Mouse (Mus musculus) CH12.LX (cell line): ENCODE data around the gene Adpgk. TPM values are rescaled to one million over a fixed set of nuclear protein-coding genes. Genes with fewer than 3 reads are reported as not detected.

Experiments used
- DNase-seq: peaks from one replicate; pipeline ENCODE4 v3.0.0-alpha.2; 2013; ENCODE audit errors: extremely low read depth
- H3K27ac ChIP-seq: 2 replicates; pipeline ENCODE4 v1.5.1; 2012; ENCODE audit warnings: low read depth, mild to moderate bottlenecking, control low read depth, moderate library complexity; ENCODE audit not compliant: insufficient read depth
- H3K27me3 ChIP-seq: replicated peaks from 2 replicates; pipeline ENCODE3; 2012; ENCODE audit warnings: inconsistent platforms
- H3K36me3 ChIP-seq, 2 experiments: replicated peaks in 1 of 2; 2 replicates each; pipeline versions ENCODE3 to v1.6.1; 2012; ENCODE audit warnings: inconsistent platforms in 1 of 2, low read length in 1 of 2, mild to moderate bottlenecking in 1 of 2, mixed read lengths in 1 of 2, moderate library complexity in 1 of 2; ENCODE audit not compliant: control insufficient read depth in 1 of 2, insufficient read depth in 1 of 2
- H3K4me1 ChIP-seq, 2 experiments: 2 replicates each; pipeline ENCODE4 v1.6.1; 2012; ENCODE audit warnings: inconsistent platforms in 1 of 2, moderate library complexity in 1 of 2; ENCODE audit not compliant: insufficient read depth in 2 of 2, control insufficient read depth in 1 of 2
- H3K4me2 ChIP-seq: 2 replicates; pipeline ENCODE4 v1.6.1; 2012; ENCODE audit warnings: low read depth, mild to moderate bottlenecking, control low read depth; ENCODE audit not compliant: poor library complexity, insufficient read depth, severe bottlenecking
- H3K4me3 ChIP-seq, 3 experiments: fragments of 150-350 bp in 1 of 3; sonication (generic) in 1 of 3; replicated peaks in 1 of 3; 2 replicates each; pipeline versions ENCODE3 to v1.5.1; 2011 to 2012; ENCODE audit warnings: low read depth in 2 of 3, low read length in 2 of 3, mild to moderate bottlenecking in 2 of 3, moderate library complexity in 2 of 3, control low read depth in 1 of 3, improper control_type of control experiment in 1 of 3, inconsistent platforms in 1 of 3, mixed read lengths in 1 of 3; ENCODE audit not compliant: poor library complexity in 1 of 3
- H3K79me2 ChIP-seq: replicated peaks from 2 replicates; pipeline ENCODE4 v1.6.1; 2012; ENCODE audit warnings: mild to moderate bottlenecking, moderate library complexity; ENCODE audit not compliant: control insufficient read depth, poor library complexity, insufficient read depth, severe bottlenecking; ENCODE audit errors: extremely low read depth
- H3K9ac ChIP-seq: 2 replicates; pipeline ENCODE4 v1.6.1; 2012; ENCODE audit warnings: low read depth, mild to moderate bottlenecking, control low read depth, moderate library complexity; ENCODE audit not compliant: insufficient read depth
- H3K9me3 ChIP-seq: replicated peaks from 2 replicates; pipeline ENCODE3; 2012; ENCODE audit warnings: low read length, inconsistent platforms, mixed read lengths
- BHLHE40 ChIP-seq: IDR thresholded peaks from 2 replicates; pipeline ENCODE4 v1.6.1; 2011; ENCODE audit warnings: mild to moderate bottlenecking, low read depth, low read length, improper control_type of control experiment
- CHD1 ChIP-seq: IDR thresholded peaks from 2 replicates; pipeline ENCODE4 v1.6.1; 2012; ENCODE audit warnings: low read depth, low read length, improper control_type of control experiment, inconsistent platforms
- CHD2 ChIP-seq: IDR thresholded peaks from 2 replicates; pipeline ENCODE4 v1.6.1; 2011; ENCODE audit warnings: low read length, improper control_type of control experiment
- CTCF ChIP-seq, 2 experiments: IDR thresholded peaks in 1 of 2; conservative IDR thresholded peaks in 1 of 2; 2 replicates each; pipeline ENCODE4 v1.5.1; 2011 to 2012; ENCODE audit warnings: low read depth in 2 of 2, low read length in 2 of 2, improper control_type of control experiment in 1 of 2, inconsistent platforms in 1 of 2, mild to moderate bottlenecking in 1 of 2, moderate library complexity in 1 of 2
- E2F4 ChIP-seq: IDR thresholded peaks from 2 replicates; pipeline ENCODE4 v1.6.1; 2011; ENCODE audit warnings: low read depth, low read length, improper control_type of control experiment; ENCODE audit not compliant: insufficient replicate concordance
- ELF1 ChIP-seq: IDR thresholded peaks from 2 replicates; pipeline ENCODE4 v1.6.1; 2014; ENCODE audit warnings: low read depth, mild to moderate bottlenecking, inconsistent platforms, low read length, improper control_type of control experiment
- ETS1 ChIP-seq: conservative IDR thresholded peaks from 2 replicates; pipeline ENCODE4 v1.6.1; 2012; ENCODE audit warnings: low read depth, mild to moderate bottlenecking, inconsistent platforms, low read length, improper control_type of control experiment, moderate library complexity
- GABPA ChIP-seq: IDR thresholded peaks from 2 replicates; pipeline ENCODE4 v1.6.1; 2012; ENCODE audit warnings: low read depth, low read length, improper control_type of control experiment, inconsistent platforms; ENCODE audit not compliant: insufficient replicate concordance
- HCFC1 ChIP-seq: IDR thresholded peaks from 2 replicates; pipeline ENCODE4 v1.6.1; 2012; ENCODE audit warnings: low read depth, mild to moderate bottlenecking, inconsistent platforms, low read length, improper control_type of control experiment
- JUN ChIP-seq: IDR thresholded peaks from 2 replicates; pipeline ENCODE4 v1.6.1; 2011; ENCODE audit warnings: low read depth, mild to moderate bottlenecking, low read length, improper control_type of control experiment, moderate library complexity; ENCODE audit not compliant: insufficient read depth
- JUND ChIP-seq: conservative IDR thresholded peaks from 2 replicates; pipeline ENCODE4 v1.6.1; 2011; ENCODE audit warnings: low read depth, low read length, improper control_type of control experiment
- KAT2A ChIP-seq: IDR thresholded peaks from 2 replicates; pipeline ENCODE4 v1.6.1; 2012; ENCODE audit warnings: low read length, improper control_type of control experiment, inconsistent platforms; ENCODE audit not compliant: insufficient replicate concordance
- MAFK ChIP-seq: IDR thresholded peaks from 2 replicates; pipeline ENCODE4 v1.6.1; 2011; ENCODE audit warnings: low read length, improper control_type of control experiment; ENCODE audit not compliant: insufficient replicate concordance
- MAX ChIP-seq: IDR thresholded peaks from 2 replicates; pipeline ENCODE4 v1.6.1; 2011; ENCODE audit warnings: low read length, improper control_type of control experiment
- MAZ ChIP-seq: IDR thresholded peaks from 2 replicates; pipeline ENCODE4 v1.6.1; 2012; ENCODE audit warnings: low read depth, mild to moderate bottlenecking, inconsistent platforms, low read length, improper control_type of control experiment, moderate library complexity
- MEF2A ChIP-seq: IDR thresholded peaks from 2 replicates; pipeline ENCODE4 v1.6.1; 2014; ENCODE audit warnings: low read depth, mild to moderate bottlenecking, inconsistent platforms, low read length, improper control_type of control experiment, borderline replicate concordance
- MXI1 ChIP-seq: IDR thresholded peaks from 2 replicates; pipeline ENCODE4 v1.6.1; 2011; ENCODE audit warnings: mild to moderate bottlenecking, low read depth, low read length, improper control_type of control experiment
- MYC ChIP-seq: IDR thresholded peaks from 2 replicates; pipeline ENCODE4 v1.6.1; 2011; ENCODE audit warnings: low read depth, mild to moderate bottlenecking, improper control_type of control experiment, low read length
- NELFE ChIP-seq: IDR thresholded peaks from 2 replicates; pipeline ENCODE4 v1.6.1; 2011; ENCODE audit warnings: low read depth, low read length, improper control_type of control experiment
- NRF1 ChIP-seq: IDR thresholded peaks from 2 replicates; pipeline ENCODE4 v1.6.1; 2014; ENCODE audit warnings: low read depth, mild to moderate bottlenecking, inconsistent platforms, low read length, improper control_type of control experiment, moderate library complexity
- PAX5 ChIP-seq: IDR thresholded peaks from 2 replicates; pipeline ENCODE4 v1.6.1; 2012; ENCODE audit warnings: low read length, inconsistent platforms, mixed read lengths
- POLR2A ChIP-seq: IDR thresholded peaks from 2 replicates; pipeline ENCODE4 v1.6.1; 2011; ENCODE audit warnings: low read depth, mild to moderate bottlenecking, improper control_type of control experiment, low read length
- POLR2AphosphoS2 ChIP-seq: IDR thresholded peaks from 2 replicates; pipeline ENCODE4 v1.6.1; 2011; ENCODE audit warnings: low read depth, low read length, improper control_type of control experiment
- RAD21 ChIP-seq: IDR thresholded peaks from 2 replicates; pipeline ENCODE4 v1.6.1; 2011; ENCODE audit warnings: low read depth, mild to moderate bottlenecking, low read length, improper control_type of control experiment, moderate library complexity
- RCOR1 ChIP-seq: conservative IDR thresholded peaks from 2 replicates; pipeline ENCODE4 v1.6.1; 2012; ENCODE audit warnings: low read depth, mild to moderate bottlenecking, inconsistent platforms, low read length, improper control_type of control experiment
- TBP ChIP-seq: conservative IDR thresholded peaks from 2 replicates; pipeline ENCODE4 v1.6.1; 2011; ENCODE audit warnings: low read depth, low read length, improper control_type of control experiment
- TCF12 ChIP-seq: IDR thresholded peaks from 2 replicates; pipeline ENCODE4 v1.6.1; 2014; ENCODE audit warnings: low read depth, mild to moderate bottlenecking, inconsistent platforms, low read length, improper control_type of control experiment
- USF1 ChIP-seq: IDR thresholded peaks from 2 replicates; pipeline ENCODE4 v1.6.1; 2014; ENCODE audit warnings: low read depth, mild to moderate bottlenecking, inconsistent platforms, low read length, improper control_type of control experiment
- USF2 ChIP-seq: conservative IDR thresholded peaks from 2 replicates; pipeline ENCODE4 v1.6.1; 2011; ENCODE audit warnings: low read depth, low read length, improper control_type of control experiment
- ZC3H11A ChIP-seq: IDR thresholded peaks from 2 replicates; pipeline ENCODE4 v1.6.1; 2012; ENCODE audit warnings: low read depth, mild to moderate bottlenecking, inconsistent platforms, low read length, improper control_type of control experiment
- ZKSCAN1 ChIP-seq: IDR thresholded peaks from 2 replicates; pipeline ENCODE4 v1.6.1; 2012; ENCODE audit warnings: low read depth, inconsistent platforms, low read length, improper control_type of control experiment, borderline replicate concordance
- ZNF384 ChIP-seq: IDR thresholded peaks from 2 replicates; pipeline ENCODE4 v1.6.1; 2012; ENCODE audit warnings: low read depth, low read length, improper control_type of control experiment, inconsistent platforms
- dilution Hi-C: fragments of 300-500 bp; cut with MboI; formaldehyde crosslinking; loops from 2 replicates; pipeline ENCODE4 v1.14.3; 2020; ENCODE audit warnings: low sequenced_read_pairs; ENCODE audit not compliant: extremely low pct_unique_long_range_greater_than_20kb, extremely low pct_ligation_motif_present
- in situ Hi-C: fragments of 300-500 bp; cut with MboI; formaldehyde crosslinking; loops from 3 replicates; pipeline ENCODE4 v1.14.3; 2019; ENCODE audit warnings: low sequenced_read_pairs, low pct_ligation_motif_present, low pct_unique_long_range_greater_than_20kb, mixed read lengths
- polyA plus RNA-seq: library from polyadenylated mRNA; unstranded; fragments of >175 nt; gene quantifications from 2 replicates; pipeline ENCODE4 v1.2.1, GENCODE M21; 2012; ENCODE audit warnings: low read depth; ENCODE audit not compliant: insufficient read length
- total RNA-seq, 2 experiments: library from RNA; depleted of rRNA; stranded (reverse); fragments of 300-350 nt in 1 of 2; fragments of >200 nt in 1 of 2; gene quantifications; 2 replicates each; pipeline ENCODE4 v1.2.3; 2012 to 2014

Adpgk gene
- total and polyA plus RNA-seq, 3 experiments: 45.2 to 57.4 (median 48.4) TPM

DNA sequence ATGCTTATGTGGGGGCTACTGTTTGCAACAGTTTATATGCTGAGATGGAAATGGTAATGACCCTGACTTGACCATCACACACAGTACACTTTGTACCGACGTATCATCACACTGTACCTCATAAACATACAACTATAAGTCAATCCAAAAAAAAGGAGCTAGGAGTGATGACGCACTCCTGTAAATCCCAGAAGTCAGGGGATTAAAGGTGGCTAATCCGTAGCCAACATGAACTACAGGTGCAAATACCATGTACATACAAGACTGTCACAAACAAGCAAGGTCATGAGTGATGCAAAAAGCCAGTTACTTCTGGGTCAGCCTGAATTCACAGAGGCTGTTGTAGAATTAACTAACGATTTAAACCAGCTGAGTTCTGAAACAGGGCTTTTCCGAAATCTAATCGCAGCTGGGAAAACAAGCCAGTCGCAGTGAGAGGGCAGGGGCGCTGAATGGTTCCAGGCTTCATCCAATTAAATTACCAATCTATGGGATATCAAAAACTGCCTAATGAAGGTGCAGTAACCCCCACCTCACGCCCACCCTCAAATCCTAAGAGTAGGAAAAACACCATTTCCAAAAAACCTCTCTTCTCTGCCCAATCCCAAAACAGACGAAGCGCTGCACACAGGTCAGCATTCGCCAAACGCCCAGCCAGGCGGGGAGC lies 61.4 kb downstream of the Adpgk start:
- Histone ChIP-seq H3K79me2 (no peaks in the 10 kb centered on the region), H3K4me3 (peak overlapping the region; percentile 60 to 63 (median 60)), H3K27ac (no peak overlapping the region), H3K27me3 (no peaks in the 10 kb centered on the region), H3K4me2 (peak overlapping the region; percentile 88), H3K36me3 (no peaks in the 10 kb centered on the region), H3K9ac (peak overlapping the region; percentile 77), H3K4me1 (peaks cover 0 to 4% of the 10 kb centered on the region in 2 experiments; a peak in 1 of 4 replicates), H3K9me3 (no peaks in the 10 kb centered on the region)
- in situ Hi-C loops (loop anchor here (5.0 kb wide), 1 partner anchor 120 kb away; no protein-coding TSS in a partner anchor), dilution Hi-C loops (no loop called here)
- DNase-seq: no peak
- TF ChIP-seq MXI1 (no peak), E2F4 (no peak), ZKSCAN1 (no peak)

DNA sequence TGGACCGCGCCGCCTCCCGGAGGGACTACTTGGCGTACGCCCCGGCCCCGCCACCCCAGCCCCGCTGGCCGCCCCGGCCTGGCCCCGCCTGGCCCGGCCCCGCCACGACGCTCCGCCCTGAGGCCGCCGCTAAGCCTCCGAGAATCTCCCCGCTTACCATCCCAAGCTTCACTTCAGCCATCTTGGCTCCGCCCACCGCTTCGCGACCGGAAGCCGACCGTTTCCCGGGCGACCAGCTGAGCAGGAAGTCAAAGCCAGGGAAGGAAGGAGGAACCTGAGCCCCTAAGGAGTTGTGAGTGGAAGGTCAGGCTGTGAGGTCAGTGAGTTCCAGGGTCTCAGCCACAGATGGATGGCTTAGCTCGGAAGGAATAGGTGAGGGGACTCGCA lies 61.9 kb downstream of the Adpgk start, which contains the start of gene Bbs4:
Gene Bbs4 (minus strand): TSS at position 256 of the 387 bp plus-strand sequence.
- Histone ChIP-seq H3K4me2 (peak within 1 kb of the TSS; percentile 88), H3K36me3 (no peaks in the 10 kb centered on the region), H3K9ac (peak within 1 kb of the TSS; percentile 77), H3K4me1 (peaks cover 0 to 4% of the 10 kb centered on the region in 2 experiments; a peak in 1 of 4 replicates), H3K27ac (no peak within 1 kb of the TSS), H3K27me3 (no peaks in the 10 kb centered on the region), H3K79me2 (no peaks in the 10 kb centered on the region), H3K4me3 (peak within 1 kb of the TSS; percentile 60 to 81 (median 63)), H3K9me3 (no peaks in the 10 kb centered on the region)
- dilution Hi-C loops (no loop called here), in situ Hi-C loops (loop anchor here (5.0 kb wide), 1 partner anchor 119 kb away; no protein-coding TSS in a partner anchor)
- peak; percentile 89 for DNase-seq
- no peak for TF ChIP-seq ZC3H11A
- no peak for TF ChIP-seq MAFK
- TF ChIP-seq CTCF (conservative IDR thresholded peaks at IDR 0.05 in 1 of 2, IDR thresholded peaks at IDR 0.05 in 1 of 2; ENCODE audit: low read depth in 2 of 2, low read length in 2 of 2): no peak
- TF ChIP-seq POLR2A: peak; percentile 91
- TF ChIP-seq RAD21: no peak
- TF ChIP-seq JUND: no peak
- TF ChIP-seq TCF12: peak; percentile 90
- TF ChIP-seq MYC: no peak
- TF ChIP-seq NELFE: peak; percentile 66
- no peak for TF ChIP-seq JUN
- TF ChIP-seq USF2: no peak
- no peak for TF ChIP-seq PAX5
- TF ChIP-seq ZKSCAN1: no peak
- no peak for TF ChIP-seq ZNF384
- TF ChIP-seq ETS1: no peak
- peak; percentile 79; the same call in 1 of the 2 replicates for TF ChIP-seq POLR2AphosphoS2
- TF ChIP-seq E2F4: no peak
- 0 out of 2 replicates have a peak, but pooled peaks have one; percentile 26 for TF ChIP-seq CHD2
- TF ChIP-seq TBP: 0 out of 2 replicates have a peak, but pooled peaks have one; percentile 47
- no peak for TF ChIP-seq RCOR1
- TF ChIP-seq BHLHE40: no peak
- TF ChIP-seq ELF1: peak; percentile 94
- TF ChIP-seq NRF1: peak; percentile 33; the same call in 1 of the 2 replicates
- TF ChIP-seq KAT2A: 0 out of 2 replicates have a peak, but pooled peaks have one; percentile 50
- TF ChIP-seq CHD1: no peak
- no peak for TF ChIP-seq GABPA
- no peak for TF ChIP-seq MAZ
- TF ChIP-seq MAX: no peak
- TF ChIP-seq MEF2A: no peak
- TF ChIP-seq USF1: no peak
- TF ChIP-seq HCFC1: peak; percentile 74
